Mouse (Mus musculus): Measurements from ENCODE around the gene Ugt1a10.

GRCm38 (mm10) chr1:88158430-88158829 is 103.2 kb downstream of the Ugt1a10 start:
- TF ChIP-seq TAL1 (IDR thresholded peaks at IDR 0.05; ENCODE audit: low read length) (no peak), GATA1 (IDR thresholded peaks at IDR 0.05; ENCODE audit: low read length) (no peak)

Data from erythroblast, embryonic 14.5 days (primary cell).